Mouse (Mus musculus): ENCODE data around the gene Mfsd2b. TPM values are rescaled to one million over a fixed set of nuclear protein-coding genes. Genes with fewer than 3 reads are reported as not detected.

Gene Mfsd2b
- polyA plus RNA-seq, 1 experiment from 2014 or later: 117 TPM

- Histone ChIP-seq H3K4me2 (no peak overlapping the region), H3K9me3 (ENCODE audit: control insufficient read depth, low read length) (no peaks in the 10 kb centered on the region), H3K27ac (ENCODE audit: low read depth, low read length) (no peak overlapping the region), H3K4me3 (ENCODE audit: low read depth, low read length) (no peak overlapping the region), H3K9ac (ENCODE audit: low read depth, low read length) (no peak overlapping the region), H3K27me3 (replicated peaks; ENCODE audit: control insufficient read depth, insufficient read depth, low read length) (no peaks in the 10 kb centered on the region), H3K4me1 (replicated peaks; ENCODE audit: control insufficient read depth, insufficient read depth, low read length) (peaks cover 3% of the 10 kb centered on the region; the same call in 1 of the 2 replicates), H3K36me3 (ENCODE audit: control insufficient read depth, insufficient read depth, low read length) (peaks cover 9% of the 10 kb centered on the region)
- WGBS: 85% methylated on average over 2 of the region's 2 CpGs
- ATAC-seq (replicated peaks; ENCODE audit: low FRiP score) (no peak), DNase-seq (ENCODE audit: low spot score) (no peak)
These were observed 7.9 kb upstream of the Mfsd2b start for GRCm38 (mm10) chr12:4882086-4882485.

DNA sequence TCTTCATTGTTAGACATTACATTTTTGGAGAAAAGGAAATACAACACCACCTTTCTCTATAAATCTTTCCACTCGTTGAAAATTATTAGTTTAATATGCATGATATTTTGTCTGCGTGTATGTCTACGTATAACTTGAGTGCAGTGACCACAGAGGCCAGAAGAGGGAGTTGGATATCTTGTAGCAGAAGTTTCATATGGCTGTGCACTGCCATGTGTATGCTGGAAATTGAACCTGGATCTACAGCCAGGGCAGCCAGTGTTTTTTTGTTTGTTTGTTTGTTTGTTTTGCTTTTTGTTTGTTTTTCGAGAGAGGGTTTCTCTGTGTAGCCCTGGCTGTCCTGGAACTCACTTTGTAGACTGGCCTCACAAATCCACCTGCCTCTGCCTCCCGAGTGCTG, 4.9 kb upstream of the Mfsd2b start:
- Histone ChIP-seq H3K9me3 (ENCODE audit: control insufficient read depth, low read length) (no peaks in the 10 kb centered on the region), H3K4me3 (ENCODE audit: low read depth, low read length) (no peak overlapping the region), H3K4me1 (replicated peaks; ENCODE audit: control insufficient read depth, insufficient read depth, low read length) (peaks cover 21% of the 10 kb centered on the region), H3K36me3 (ENCODE audit: control insufficient read depth, insufficient read depth, low read length) (peaks cover 9% of the 10 kb centered on the region), H3K9ac (ENCODE audit: low read depth, low read length) (no peak overlapping the region), H3K4me2 (no peak overlapping the region), H3K27me3 (replicated peaks; ENCODE audit: control insufficient read depth, insufficient read depth, low read length) (no peaks in the 10 kb centered on the region), H3K27ac (ENCODE audit: low read depth, low read length) (no peak overlapping the region)
- ATAC-seq (replicated peaks; ENCODE audit: low FRiP score) (no peak), DNase-seq (ENCODE audit: low spot score) (no peak)
- 87% methylated on average over 5 of the region's 5 CpGs for WGBS

- ATAC-seq (replicated peaks; ENCODE audit: low FRiP score) (no peak), DNase-seq (ENCODE audit: low spot score) (no peak)
- Histone ChIP-seq H3K36me3 (ENCODE audit: control insufficient read depth, insufficient read depth, low read length) (peaks cover 9% of the 10 kb centered on the region), H3K4me3 (ENCODE audit: low read depth, low read length) (no peak overlapping the region), H3K4me2 (no peak overlapping the region), H3K27me3 (replicated peaks; ENCODE audit: control insufficient read depth, insufficient read depth, low read length) (no peaks in the 10 kb centered on the region), H3K9me3 (ENCODE audit: control insufficient read depth, low read length) (no peaks in the 10 kb centered on the region), H3K27ac (ENCODE audit: low read depth, low read length) (no peak overlapping the region; the same call in 1 of the 2 replicates), H3K4me1 (replicated peaks; ENCODE audit: control insufficient read depth, insufficient read depth, low read length) (peaks cover 21% of the 10 kb centered on the region), H3K9ac (ENCODE audit: low read depth, low read length) (no peak overlapping the region)
- 35% methylated on average over 9 of the region's 9 CpGs for WGBS
These were observed 4.2 kb upstream of the Mfsd2b start for GRCm38 (mm10) chr12:4878296-4878783.

DNA sequence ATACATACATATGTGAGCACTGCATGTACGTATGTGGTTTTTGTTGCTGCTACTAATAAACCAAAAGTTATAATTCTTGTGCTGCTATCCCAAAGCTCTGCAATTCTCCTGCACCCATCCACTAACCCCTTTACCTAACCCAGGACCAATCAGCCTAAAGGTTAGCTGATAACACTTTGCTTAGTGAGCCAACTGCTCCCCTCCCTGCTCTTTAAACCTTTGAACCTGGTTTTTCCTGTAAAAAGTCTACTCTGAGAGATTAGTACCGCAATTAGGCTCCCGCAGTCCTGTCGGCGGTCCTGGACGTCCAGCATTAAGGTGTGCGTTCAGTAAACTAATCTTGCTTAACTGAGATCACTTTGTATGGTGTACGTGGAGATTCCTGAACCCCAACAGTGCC, 1.5 kb upstream of the Mfsd2b start:
- Histone ChIP-seq H3K4me1 (replicated peaks; ENCODE audit: control insufficient read depth, insufficient read depth, low read length) (peaks cover 25% of the 10 kb centered on the region), H3K36me3 (ENCODE audit: control insufficient read depth, insufficient read depth, low read length) (no peaks in the 10 kb centered on the region; the same call in 1 of the 2 replicates), H3K4me3 (ENCODE audit: low read depth, low read length) (no peak overlapping the region), H3K27ac (ENCODE audit: low read depth, low read length) (no peak overlapping the region), H3K27me3 (replicated peaks; ENCODE audit: control insufficient read depth, insufficient read depth, low read length) (no peaks in the 10 kb centered on the region), H3K9ac (ENCODE audit: low read depth, low read length) (no peak overlapping the region), H3K4me2 (no peak overlapping the region), H3K9me3 (ENCODE audit: control insufficient read depth, low read length) (no peaks in the 10 kb centered on the region)
- no peak for DNase-seq (ENCODE audit: low spot score)
- 72% methylated on average over 8 of the region's 8 CpGs for WGBS
- no peak for ATAC-seq (replicated peaks; ENCODE audit: low FRiP score)

GRCm38 (mm10) chr12:4873531-4873930, 628 bp downstream of the Mfsd2b start:
- H3K4me1 ChIP-seq (replicated peaks; ENCODE audit: control insufficient read depth, insufficient read depth, low read length): peaks cover 39% of the 10 kb centered on the region
- peak overlapping the region; percentile 93 for H3K27ac ChIP-seq (ENCODE audit: low read depth, low read length)
- H3K4me2 ChIP-seq: peak overlapping the region; percentile 83
- 39% methylated on average over 6 of the region's 6 CpGs for WGBS
- H3K9me3 ChIP-seq (ENCODE audit: control insufficient read depth, low read length): no peaks in the 10 kb centered on the region
- H3K36me3 ChIP-seq (ENCODE audit: control insufficient read depth, insufficient read depth, low read length): peaks cover 2% of the 10 kb centered on the region; the same call in 1 of the 2 replicates
- H3K9ac ChIP-seq (ENCODE audit: low read depth, low read length): peak overlapping the region; percentile 76
- ATAC-seq (replicated peaks; ENCODE audit: low FRiP score) (no peak), DNase-seq (ENCODE audit: low spot score) (no peak)
- H3K4me3 ChIP-seq (ENCODE audit: low read depth, low read length): peak overlapping the region; percentile 57
- no peaks in the 10 kb centered on the region for H3K27me3 ChIP-seq (replicated peaks; ENCODE audit: control insufficient read depth, insufficient read depth, low read length)

- Histone ChIP-seq H3K9me3 (ENCODE audit: control insufficient read depth, low read length) (no peaks in the 10 kb centered on the region), H3K4me2 (peak overlapping the region; percentile 83), H3K36me3 (ENCODE audit: control insufficient read depth, insufficient read depth, low read length) (peaks cover 2% of the 10 kb centered on the region; the same call in 1 of the 2 replicates), H3K4me1 (replicated peaks; ENCODE audit: control insufficient read depth, insufficient read depth, low read length) (peaks cover 35% of the 10 kb centered on the region), H3K4me3 (ENCODE audit: low read depth, low read length) (peak overlapping the region; percentile 57), H3K9ac (ENCODE audit: low read depth, low read length) (peak overlapping the region; percentile 76), H3K27ac (ENCODE audit: low read depth, low read length) (peak overlapping the region; percentile 93), H3K27me3 (replicated peaks; ENCODE audit: control insufficient read depth, insufficient read depth, low read length) (no peaks in the 10 kb centered on the region)
- WGBS: 30% methylated on average over 5 of the region's 5 CpGs
- ATAC-seq (replicated peaks; ENCODE audit: low FRiP score): peak; percentile 90
- no peak for DNase-seq (ENCODE audit: low spot score)
These were observed 1.1 kb downstream of the Mfsd2b start for GRCm38 (mm10) chr12:4872983-4873477.

- no peak for ATAC-seq (replicated peaks; ENCODE audit: low FRiP score)
- Histone ChIP-seq H3K27ac (ENCODE audit: low read depth, low read length) (peak overlapping the region; percentile 93), H3K4me3 (ENCODE audit: low read depth, low read length) (peak overlapping the region; percentile 57), H3K36me3 (ENCODE audit: control insufficient read depth, insufficient read depth, low read length) (peaks cover 6% of the 10 kb centered on the region; the same call in 1 of the 2 replicates), H3K4me1 (replicated peaks; ENCODE audit: control insufficient read depth, insufficient read depth, low read length) (peaks cover 35% of the 10 kb centered on the region), H3K9ac (ENCODE audit: low read depth, low read length) (peak overlapping the region; percentile 69), H3K27me3 (replicated peaks; ENCODE audit: control insufficient read depth, insufficient read depth, low read length) (no peaks in the 10 kb centered on the region), H3K4me2 (peak overlapping the region; percentile 83), H3K9me3 (ENCODE audit: control insufficient read depth, low read length) (no peaks in the 10 kb centered on the region)
- DNase-seq (ENCODE audit: low spot score): no peak
- WGBS: 39% methylated on average over 4 of the region's 4 CpGs
These were observed 1.9 kb downstream of the Mfsd2b start for GRCm38 (mm10) chr12:4872273-4872672.

- Histone ChIP-seq H3K4me3 (ENCODE audit: low read depth, low read length) (peak overlapping the region; percentile 57; the same call in 1 of the 2 replicates), H3K9me3 (ENCODE audit: control insufficient read depth, low read length) (no peaks in the 10 kb centered on the region), H3K4me2 (peak overlapping the region; percentile 83), H3K36me3 (ENCODE audit: control insufficient read depth, insufficient read depth, low read length) (peaks cover 10% of the 10 kb centered on the region; the same call in 1 of the 2 replicates), H3K27me3 (replicated peaks; ENCODE audit: control insufficient read depth, insufficient read depth, low read length) (no peaks in the 10 kb centered on the region), H3K4me1 (replicated peaks; ENCODE audit: control insufficient read depth, insufficient read depth, low read length) (peaks cover 35% of the 10 kb centered on the region), H3K27ac (ENCODE audit: low read depth, low read length) (no peak overlapping the region), H3K9ac (ENCODE audit: low read depth, low read length) (no peak overlapping the region)
- DNase-seq (ENCODE audit: low spot score): no peak
- ATAC-seq (replicated peaks; ENCODE audit: low FRiP score): no peak
- WGBS: 87% methylated on average over 5 of the region's 5 CpGs
These were observed 2.9 kb downstream of the Mfsd2b start for GRCm38 (mm10) chr12:4871260-4871659.

DNA sequence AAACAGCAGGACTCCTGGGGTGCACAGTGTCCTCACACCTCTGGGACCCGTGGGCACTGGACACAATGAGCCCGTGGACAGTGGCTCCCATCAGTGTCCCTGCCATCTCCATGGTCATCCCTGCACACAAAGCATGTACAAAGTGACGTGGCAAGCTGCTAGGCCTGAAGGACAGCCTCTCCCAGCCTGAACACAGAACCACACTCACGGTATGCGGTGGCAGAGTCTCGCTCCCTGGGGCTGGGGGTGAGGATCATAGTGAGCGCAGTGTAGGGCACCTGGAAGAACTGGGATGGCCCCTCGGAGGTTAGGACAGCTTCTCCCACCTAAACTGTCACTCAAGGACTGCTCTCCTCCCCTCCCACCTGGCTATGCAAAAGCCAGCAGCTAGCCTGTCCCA, 5.2 kb downstream of the Mfsd2b start:
- no peak overlapping the region for H3K9ac ChIP-seq (ENCODE audit: low read depth, low read length)
- H3K4me2 ChIP-seq: no peak overlapping the region
- H3K27me3 ChIP-seq (replicated peaks; ENCODE audit: control insufficient read depth, insufficient read depth, low read length): no peaks in the 10 kb centered on the region
- H3K36me3 ChIP-seq (ENCODE audit: control insufficient read depth, insufficient read depth, low read length): peaks cover 21% of the 10 kb centered on the region; the same call in 1 of the 2 replicates
- DNase-seq (ENCODE audit: low spot score) (no peak), ATAC-seq (replicated peaks; ENCODE audit: low FRiP score) (no peak)
- H3K27ac ChIP-seq (ENCODE audit: low read depth, low read length): no peak overlapping the region
- peaks cover 17% of the 10 kb centered on the region for H3K4me1 ChIP-seq (replicated peaks; ENCODE audit: control insufficient read depth, insufficient read depth, low read length)
- no peaks in the 10 kb centered on the region for H3K9me3 ChIP-seq (ENCODE audit: control insufficient read depth, low read length)
- WGBS: 86% methylated on average over 8 of the region's 8 CpGs
- no peak overlapping the region for H3K4me3 ChIP-seq (ENCODE audit: low read depth, low read length)

Measured in liver, embryonic 11.5 days (tissue).